Mouse (Mus musculus) brain, embryonic 14.5 days (tissue): Measurements from ENCODE around the gene Tulp2.

ENCODE experiments used
- CTCF ChIP-seq: fragments of 200-500 bp; IDR thresholded peaks from 2 replicates; pipeline ENCODE4 v1.5.1; 2012; ENCODE audit warnings: inconsistent platforms, mild to moderate bottlenecking, moderate library complexity, borderline replicate concordance; ENCODE audit not compliant: insufficient read depth, insufficient read length; ENCODE audit errors: extremely low read depth
- POLR2A ChIP-seq: fragments of 200-500 bp; IDR thresholded peaks from 2 replicates; pipeline ENCODE4 v1.6.1; 2012; ENCODE audit warnings: mild to moderate bottlenecking, inconsistent platforms, borderline replicate concordance; ENCODE audit not compliant: poor library complexity, insufficient read depth, insufficient read length, severe bottlenecking; ENCODE audit errors: extremely low read depth

DNA sequence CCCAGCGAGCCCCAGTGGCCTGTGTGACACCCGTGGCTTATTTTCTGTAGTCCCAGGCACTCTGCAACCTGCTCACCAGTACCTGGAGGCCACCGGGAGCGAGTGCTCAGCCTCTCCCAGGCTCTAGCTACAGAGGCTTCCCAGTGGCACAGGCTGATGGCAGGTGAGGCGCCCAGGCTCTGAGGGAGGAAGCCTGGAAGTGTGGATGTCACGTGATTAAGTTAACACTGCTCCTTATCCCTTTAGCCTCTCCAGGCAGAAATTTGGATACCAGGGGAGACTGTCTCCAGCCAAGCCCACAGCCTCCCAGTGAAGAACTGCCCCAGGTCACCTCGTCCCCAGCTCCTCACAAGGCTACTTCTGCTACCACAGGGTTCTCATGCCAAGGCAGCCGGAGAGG lies 71.8 kb downstream of the Tulp2 start:
- TF ChIP-seq CTCF (no peak), POLR2A (no peak)
